Mouse (Mus musculus): ENCODE measurements around the gene Aldh2.

GRCm38 (mm10) chr5:121545793-121546529 is 47.7 kb downstream of the Aldh2 start, which contains the start of gene Mapkapk5:
- no peak; the same call in 1 of the 2 replicates for TF ChIP-seq EP300 (IDR thresholded peaks at IDR 0.05; ENCODE audit: low read depth)
- TF ChIP-seq CTCF (IDR thresholded peaks at IDR 0.05; ENCODE audit: low read depth), result no peak

All from liver, postnatal 0 days (tissue).